Mouse (Mus musculus) right cerebral cortex, postnatal 4 days (tissue): ENCODE results near the gene Blcap.

Source experiments
- DNase-seq: peaks from one replicate; pipeline ENCODE4 v3.0.0-alpha.2; 2022

Gene Blcap

GRCm38 (mm10) chr2:157518451-157518850 lies 52.6 kb downstream of the Blcap start:
- DNase-seq = no peak

GRCm38 (mm10) chr2:157517526-157517925 lies 53.5 kb downstream of the Blcap start:
- no peak for DNase-seq

DNA sequence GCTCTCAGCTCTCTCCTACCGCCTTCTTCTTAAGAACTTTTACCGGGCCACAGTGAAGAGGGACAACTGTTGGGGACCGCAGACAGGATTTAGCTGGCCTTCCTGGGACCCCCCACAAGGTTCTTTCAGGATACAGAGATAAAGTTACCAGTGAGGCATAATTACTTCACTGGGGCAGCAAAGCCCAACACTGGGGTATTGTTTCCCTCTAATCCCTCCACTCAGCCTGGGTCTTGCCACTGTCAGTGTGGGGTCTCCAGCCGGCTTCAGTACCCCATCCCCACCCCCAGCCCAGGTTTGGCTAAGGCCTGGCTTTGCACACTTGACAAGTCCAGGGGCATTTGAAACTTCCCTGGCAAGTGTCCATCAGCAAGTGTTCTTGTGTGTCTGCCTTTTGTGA lies 56.7 kb downstream of the Blcap start:
- no peak for DNase-seq

GRCm38 (mm10) chr2:157513737-157514208 lies 57.3 kb downstream of the Blcap start:
- no peak for DNase-seq

- no peak for DNase-seq
Observed at GRCm38 (mm10) chr2:157512859-157513258, 58.2 kb downstream of the Blcap start.

- DNase-seq = no peak
Observed at GRCm38 (mm10) chr2:157510031-157510430, 61.0 kb downstream of the Blcap start.

- DNase-seq = no peak
Observed at GRCm38 (mm10) chr2:157509182-157509581, 61.9 kb downstream of the Blcap start.

DNA sequence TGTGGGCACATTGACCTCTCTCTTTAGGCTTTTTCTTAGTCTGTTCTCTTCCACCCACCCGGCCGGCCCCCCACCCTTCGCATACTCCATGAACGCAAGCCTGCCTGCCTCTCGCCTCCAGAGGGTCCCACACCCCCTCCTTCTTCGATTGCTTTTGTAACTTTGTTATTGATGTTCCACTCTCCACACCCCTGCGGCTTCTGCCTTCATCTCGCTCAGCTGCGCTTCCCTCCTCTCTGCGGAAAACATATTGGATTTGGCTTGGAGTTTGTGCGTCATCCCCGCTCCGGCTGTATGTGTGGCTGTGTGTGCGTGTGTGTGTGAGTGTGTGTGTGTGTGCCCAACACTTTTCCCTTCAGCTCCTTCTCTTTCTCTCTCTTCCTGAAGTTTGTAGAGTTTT lies 64.3 kb downstream of the Blcap start:
- DNase-seq = peak; percentile 71
